Mouse (Mus musculus) stomach, postnatal 0 days (tissue): ENCODE data around the gene Dusp28.

Source experiments
- CTCF ChIP-seq: IDR thresholded peaks from 2 replicates; pipeline ENCODE4 v1.5.1; 2016; ENCODE audit warnings: antibody characterized with exemption, low read depth, mild to moderate bottlenecking, moderate library complexity
- EP300 ChIP-seq: optimal IDR thresholded peaks from 2 replicates; pipeline ENCODE3; 2016; ENCODE audit warnings: antibody characterized with exemption

GRCm38 (mm10) chr1:92861503-92861902 lies 45.3 kb upstream of the Dusp28 start:
- TF ChIP-seq CTCF (no peak), EP300 (no peak)
